Mouse (Mus musculus): ENCODE results near the gene Tedc2. TPM values are rescaled to one million over a fixed set of nuclear protein-coding genes. Genes with fewer than 3 reads are reported as not detected.

Tedc2 gene
- polyA plus RNA-seq, 1 experiment, result 24.5 TPM

DNA sequence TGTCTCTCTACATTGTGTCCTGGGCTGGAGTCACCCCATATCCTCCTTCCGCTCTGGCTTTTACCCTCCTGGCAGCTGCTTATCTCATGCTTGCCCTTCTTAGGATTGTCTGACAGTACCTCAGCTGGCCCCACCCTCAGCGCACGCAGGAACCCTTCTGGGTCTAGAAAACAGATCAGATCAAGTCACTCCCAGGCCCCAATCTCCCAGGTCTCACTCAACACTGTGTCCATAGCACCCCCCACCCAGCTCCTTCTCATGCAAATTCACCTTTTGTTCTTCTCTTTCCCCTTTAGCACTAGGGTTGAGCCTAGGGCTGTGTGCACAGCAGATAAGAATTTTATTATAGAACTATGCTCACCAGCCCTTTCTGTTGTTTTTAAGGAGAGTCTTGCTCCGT is 17.6 kb downstream of the Tedc2 start:
- H3K9ac ChIP-seq (ENCODE audit: low read depth, poor library complexity, severe bottlenecking), result no peak overlapping the region
- peak; percentile 85 for TF ChIP-seq EP300 (IDR thresholded peaks at IDR 0.05; ENCODE audit: insufficient read depth, low read depth, low read length)
- TF ChIP-seq POLR2A (IDR thresholded peaks at IDR 0.05; ENCODE audit: insufficient read depth, low read length), result no peak
- no peaks in the 10 kb centered on the region for H3K36me3 ChIP-seq (ENCODE audit: control insufficient read depth, insufficient read depth, low read length, poor library complexity, severe bottlenecking)
- H3K4me3 ChIP-seq (ENCODE audit: low read depth, low read length), result 0 out of 2 replicates have a peak overlapping the region, but pooled peaks have one; percentile 2
- H3K27me3 ChIP-seq (ENCODE audit: control insufficient read depth, insufficient read depth, low read length, poor library complexity, severe bottlenecking), result no peaks in the 10 kb centered on the region
- H3K9me3 ChIP-seq (replicated peaks; ENCODE audit: control insufficient read depth, insufficient read depth, low read length, poor library complexity, severe bottlenecking), result no peaks in the 10 kb centered on the region
- peak overlapping the region; percentile 79 for H3K27ac ChIP-seq (ENCODE audit: insufficient read depth, low read length)
- peaks cover 12% of the 10 kb centered on the region for H3K4me1 ChIP-seq (ENCODE audit: control insufficient read depth, insufficient read depth, low read length)

DNA sequence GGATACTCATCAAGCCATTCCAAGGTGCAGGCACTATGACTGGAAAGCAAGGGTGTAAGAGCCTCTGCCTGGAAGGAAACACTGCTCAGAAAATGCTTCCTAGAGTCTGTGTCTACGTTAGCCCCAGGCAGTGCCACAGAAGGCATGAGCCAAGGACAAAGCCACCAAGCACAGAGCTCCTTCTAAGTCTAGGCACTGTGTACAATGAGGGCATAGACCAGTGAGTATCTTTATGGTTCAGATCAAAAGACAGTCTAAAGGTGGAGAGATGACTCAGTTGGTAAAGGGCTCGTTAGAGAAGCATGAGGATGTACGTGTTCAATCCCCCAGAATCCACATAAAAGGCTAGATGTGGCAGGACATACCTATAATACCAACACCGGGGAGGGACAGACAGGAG is 19.6 kb downstream of the Tedc2 start:
- no peaks in the 10 kb centered on the region for H3K9me3 ChIP-seq (replicated peaks; ENCODE audit: control insufficient read depth, insufficient read depth, low read length, poor library complexity, severe bottlenecking)
- TF ChIP-seq POLR2A (IDR thresholded peaks at IDR 0.05; ENCODE audit: insufficient read depth, low read length) (no peak), CTCF (IDR thresholded peaks at IDR 0.05; ENCODE audit: low read depth, low read length) (no peak), EP300 (IDR thresholded peaks at IDR 0.05; ENCODE audit: insufficient read depth, low read depth, low read length) (no peak)
- peaks cover 19% of the 10 kb centered on the region for H3K4me1 ChIP-seq (ENCODE audit: control insufficient read depth, insufficient read depth, low read length)
- H3K27ac ChIP-seq (ENCODE audit: insufficient read depth, low read length), result no peak overlapping the region
- no peaks in the 10 kb centered on the region for H3K27me3 ChIP-seq (ENCODE audit: control insufficient read depth, insufficient read depth, low read length, poor library complexity, severe bottlenecking)
- H3K4me3 ChIP-seq (ENCODE audit: low read depth, low read length), result no peak overlapping the region
- H3K9ac ChIP-seq (ENCODE audit: low read depth, poor library complexity, severe bottlenecking), result no peak overlapping the region
- H3K36me3 ChIP-seq (ENCODE audit: control insufficient read depth, insufficient read depth, low read length, poor library complexity, severe bottlenecking), result no peaks in the 10 kb centered on the region

DNA sequence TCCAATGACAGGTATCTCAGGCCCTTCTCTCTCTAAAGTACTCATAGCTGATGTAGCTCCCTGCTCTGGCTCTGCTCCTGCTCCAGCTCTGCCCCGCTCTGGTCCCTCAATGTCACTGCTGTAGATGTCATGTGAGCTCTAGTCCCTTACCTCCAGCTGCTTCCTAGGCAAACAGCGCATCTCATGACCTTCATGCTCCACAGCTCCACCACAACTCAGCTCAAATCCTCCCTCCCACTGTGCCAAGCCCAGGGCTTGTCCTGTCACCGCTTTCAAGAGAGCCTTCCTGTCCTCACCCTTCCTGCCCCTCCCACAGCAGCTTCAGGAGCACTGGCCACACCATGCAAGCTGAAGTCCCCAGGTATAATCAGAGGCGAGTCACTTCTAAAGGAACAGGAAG is 20.9 kb downstream of the Tedc2 start:
- Histone ChIP-seq H3K27ac (ENCODE audit: insufficient read depth, low read length) (no peak overlapping the region), H3K4me3 (ENCODE audit: low read depth, low read length) (no peak overlapping the region), H3K9me3 (replicated peaks; ENCODE audit: control insufficient read depth, insufficient read depth, low read length, poor library complexity, severe bottlenecking) (no peaks in the 10 kb centered on the region), H3K27me3 (ENCODE audit: control insufficient read depth, insufficient read depth, low read length, poor library complexity, severe bottlenecking) (no peaks in the 10 kb centered on the region), H3K36me3 (ENCODE audit: control insufficient read depth, insufficient read depth, low read length, poor library complexity, severe bottlenecking) (no peaks in the 10 kb centered on the region), H3K9ac (ENCODE audit: low read depth, poor library complexity, severe bottlenecking) (no peak overlapping the region), H3K4me1 (ENCODE audit: control insufficient read depth, insufficient read depth, low read length) (peaks cover 19% of the 10 kb centered on the region)
- TF ChIP-seq EP300 (IDR thresholded peaks at IDR 0.05; ENCODE audit: insufficient read depth, low read depth, low read length), result peak; percentile 84
- no peak for TF ChIP-seq CTCF (IDR thresholded peaks at IDR 0.05; ENCODE audit: low read depth, low read length)

DNA sequence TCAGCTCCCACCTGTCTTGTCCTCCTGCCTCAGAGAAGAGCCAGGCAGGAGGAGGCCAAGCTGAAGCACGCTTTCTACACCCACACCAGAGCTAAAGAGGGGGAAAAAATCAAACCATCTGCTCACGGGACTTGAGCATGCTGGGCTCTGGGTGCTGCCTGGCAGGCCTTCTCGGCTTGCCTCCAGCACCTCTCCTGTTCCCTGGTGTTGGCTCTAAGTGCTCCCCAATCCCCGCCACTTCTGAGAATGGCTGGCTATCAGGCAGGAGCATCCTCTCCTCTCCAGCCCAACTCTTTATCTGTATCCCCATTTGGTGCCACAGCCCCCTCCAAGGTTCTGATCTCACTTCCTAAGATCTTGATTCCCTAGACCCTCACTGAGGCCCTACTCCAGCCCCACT is 21.4 kb downstream of the Tedc2 start:
- H3K4me1 ChIP-seq (ENCODE audit: control insufficient read depth, insufficient read depth, low read length), result peaks cover 19% of the 10 kb centered on the region
- H3K9me3 ChIP-seq (replicated peaks; ENCODE audit: control insufficient read depth, insufficient read depth, low read length, poor library complexity, severe bottlenecking), result no peaks in the 10 kb centered on the region
- H3K36me3 ChIP-seq (ENCODE audit: control insufficient read depth, insufficient read depth, low read length, poor library complexity, severe bottlenecking), result no peaks in the 10 kb centered on the region
- TF ChIP-seq CTCF (IDR thresholded peaks at IDR 0.05; ENCODE audit: low read depth, low read length) (no peak), EP300 (IDR thresholded peaks at IDR 0.05; ENCODE audit: insufficient read depth, low read depth, low read length) (no peak), POLR2A (IDR thresholded peaks at IDR 0.05; ENCODE audit: insufficient read depth, low read length) (no peak)
- no peak overlapping the region for H3K27ac ChIP-seq (ENCODE audit: insufficient read depth, low read length)
- H3K27me3 ChIP-seq (ENCODE audit: control insufficient read depth, insufficient read depth, low read length, poor library complexity, severe bottlenecking), result no peaks in the 10 kb centered on the region
- no peak overlapping the region for H3K9ac ChIP-seq (ENCODE audit: low read depth, poor library complexity, severe bottlenecking)
- no peak overlapping the region for H3K4me3 ChIP-seq (ENCODE audit: low read depth, low read length)

- Histone ChIP-seq H3K9ac (ENCODE audit: low read depth, poor library complexity, severe bottlenecking) (no peak overlapping the region), H3K9me3 (replicated peaks; ENCODE audit: control insufficient read depth, insufficient read depth, low read length, poor library complexity, severe bottlenecking) (no peaks in the 10 kb centered on the region), H3K4me3 (ENCODE audit: low read depth, low read length) (no peak overlapping the region), H3K27me3 (ENCODE audit: control insufficient read depth, insufficient read depth, low read length, poor library complexity, severe bottlenecking) (no peaks in the 10 kb centered on the region), H3K4me1 (ENCODE audit: control insufficient read depth, insufficient read depth, low read length) (peaks cover 19% of the 10 kb centered on the region), H3K27ac (ENCODE audit: insufficient read depth, low read length) (no peak overlapping the region), H3K36me3 (ENCODE audit: control insufficient read depth, insufficient read depth, low read length, poor library complexity, severe bottlenecking) (no peaks in the 10 kb centered on the region)
- TF ChIP-seq POLR2A (IDR thresholded peaks at IDR 0.05; ENCODE audit: insufficient read depth, low read length), result no peak
- no peak for TF ChIP-seq EP300 (IDR thresholded peaks at IDR 0.05; ENCODE audit: insufficient read depth, low read depth, low read length)
- TF ChIP-seq CTCF (IDR thresholded peaks at IDR 0.05; ENCODE audit: low read depth, low read length), result no peak
Observed at GRCm38 (mm10) chr17:24197032-24197824, 23.4 kb downstream of the Tedc2 start.

DNA sequence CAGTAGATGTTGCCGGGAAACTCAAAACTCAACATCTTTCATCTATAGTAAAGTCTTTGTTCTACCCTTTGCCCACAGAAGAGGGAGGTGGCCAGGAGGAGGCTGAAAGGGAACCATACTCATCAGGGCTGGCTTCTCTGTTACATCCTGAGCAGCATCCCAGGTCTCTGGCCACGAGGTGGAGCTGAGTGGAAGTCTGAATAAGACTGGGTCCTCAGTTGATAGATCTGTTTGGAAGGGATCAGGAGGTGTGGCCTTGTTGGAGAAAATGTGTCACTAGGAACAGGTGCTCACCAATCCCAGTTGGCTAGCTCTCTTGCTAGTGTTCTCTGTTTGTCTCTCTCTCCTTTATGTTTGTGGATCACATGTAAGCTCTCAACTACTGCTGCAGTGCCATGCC is 25.3 kb downstream of the Tedc2 start:
- Histone ChIP-seq H3K9me3 (replicated peaks; ENCODE audit: control insufficient read depth, insufficient read depth, low read length, poor library complexity, severe bottlenecking) (no peaks in the 10 kb centered on the region), H3K36me3 (ENCODE audit: control insufficient read depth, insufficient read depth, low read length, poor library complexity, severe bottlenecking) (no peaks in the 10 kb centered on the region), H3K27ac (ENCODE audit: insufficient read depth, low read length) (no peak overlapping the region)

More for the DNA sequence above, 25.3 kb downstream of the Tedc2 start:
- H3K9ac ChIP-seq (ENCODE audit: low read depth, poor library complexity, severe bottlenecking), result no peak overlapping the region
- TF ChIP-seq POLR2A (IDR thresholded peaks at IDR 0.05; ENCODE audit: insufficient read depth, low read length) (no peak), CTCF (IDR thresholded peaks at IDR 0.05; ENCODE audit: low read depth, low read length) (peak; percentile 7)
- H3K4me3 ChIP-seq (ENCODE audit: low read depth, low read length), result no peak overlapping the region
- H3K27me3 ChIP-seq (ENCODE audit: control insufficient read depth, insufficient read depth, low read length, poor library complexity, severe bottlenecking), result no peaks in the 10 kb centered on the region
- H3K4me1 ChIP-seq (ENCODE audit: control insufficient read depth, insufficient read depth, low read length), result peaks cover 21% of the 10 kb centered on the region
